Mouse (Mus musculus) heart, adult 18-20 months (tissue): ENCODE results near the gene Selenom. TPM values are rescaled to one million over a fixed set of nuclear protein-coding genes. Genes with fewer than 3 reads are reported as not detected.

Source experiments
- DNase-seq, 2 experiments: peaks; one replicate each; pipeline ENCODE4 v3.0.0; 2021 to 2022; ENCODE audit warnings: mixed read lengths in 1 of 2
- total RNA-seq, 2 experiments: library from RNA; stranded (reverse); gene quantifications; 2 replicates each; pipeline ENCODE4 v1.2.3; 2021

The Selenom gene
- total RNA-seq, 2 experiments from 2014 or later, result 39.8 to 40.3 TPM

- DNase-seq, result no peak
Measured at GRCm38 (mm10) chr11:3513291-3513690, 1.2 kb upstream of the Selenom start.

- DNase-seq, result no peak
Measured at GRCm38 (mm10) chr11:3515216-3515615, 732 bp downstream of the Selenom start.

- DNase-seq, result no peak
Measured at GRCm38 (mm10) chr11:3515637-3516036, 1.2 kb downstream of the Selenom start.

- DNase-seq, result no peak
Measured at GRCm38 (mm10) chr11:3516121-3516520, 1.6 kb downstream of the Selenom start.

- peak in 1 of 2 experiments; percentile 48 for DNase-seq
Measured at GRCm38 (mm10) chr11:3516859-3517845, 2.7 kb downstream of the Selenom start.

GRCm38 (mm10) chr11:3517846-3518732 lies 3.6 kb downstream of the Selenom start:
- DNase-seq, result peak in 1 of 2 experiments; percentile 36

- peak in 1 of 2 experiments; percentile 10 for DNase-seq
Measured at GRCm38 (mm10) chr11:3519051-3519726, 4.7 kb downstream of the Selenom start.

GRCm38 (mm10) chr11:3519756-3520398 lies 5.4 kb downstream of the Selenom start:
- DNase-seq, result peak in 1 of 2 experiments; percentile 16

- no peak for DNase-seq
Measured at GRCm38 (mm10) chr11:3520919-3521318, 6.4 kb downstream of the Selenom start.

GRCm38 (mm10) chr11:3521339-3522224 lies 7.1 kb downstream of the Selenom start:
- DNase-seq, result peak in 1 of 2 experiments; percentile 13

GRCm38 (mm10) chr11:3522285-3523000 lies 8.0 kb downstream of the Selenom start:
- DNase-seq, result peak in 1 of 2 experiments; percentile 10

GRCm38 (mm10) chr11:3523840-3524582 lies 9.5 kb downstream of the Selenom start:
- DNase-seq, result no peak

- no peak for DNase-seq
Measured at GRCm38 (mm10) chr11:3525560-3525959, 11.1 kb downstream of the Selenom start.

- no peak for DNase-seq
Measured at GRCm38 (mm10) chr11:3526207-3526606, 11.7 kb downstream of the Selenom start.

GRCm38 (mm10) chr11:3526979-3527738 lies 12.7 kb downstream of the Selenom start:
- peak; percentile 69 to 70 for DNase-seq

- peak; percentile 66 to 76 for DNase-seq
Measured at GRCm38 (mm10) chr11:3527766-3528165, 13.3 kb downstream of the Selenom start.

- DNase-seq, result no peak
Measured at GRCm38 (mm10) chr11:3528208-3528607, 13.7 kb downstream of the Selenom start.
